Mouse (Mus musculus) frontal cortex, postnatal 25 days (tissue): ENCODE measurements around the gene Olfr676.
"Not testable (repeated sequence)": the region's sequence is repeated elsewhere in the genome, so short reads cannot be mapped to it uniquely, and the experiment has no call there.

Experiments used
- DNase-seq, 2 experiments: peaks; one replicate each; pipeline ENCODE4 v3.0.0; 2022; ENCODE audit warnings: low spot score in 2 of 2

The Olfr676 gene

DNA sequence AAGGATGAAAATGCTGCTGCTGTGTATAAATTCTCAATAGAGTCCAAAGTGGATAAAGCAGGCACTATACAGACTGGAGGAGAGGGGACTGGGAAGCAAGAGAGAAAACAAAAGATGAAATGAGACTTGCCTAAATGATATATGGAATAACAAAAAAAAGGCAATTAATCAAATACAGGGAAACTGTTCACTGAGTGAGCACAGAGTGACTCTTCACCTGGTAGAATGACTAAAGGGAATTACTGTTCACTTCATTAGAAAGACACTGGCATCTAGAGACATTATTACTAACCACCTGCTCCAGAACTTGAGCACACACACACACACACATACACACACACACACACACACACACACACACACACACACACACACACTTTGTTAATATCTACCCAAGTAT lies at the start of gene Olfr676:
Gene Olfr676 (plus strand): TSS at position 301 of the 400 bp plus-strand sequence.
- no peak for DNase-seq

DNA sequence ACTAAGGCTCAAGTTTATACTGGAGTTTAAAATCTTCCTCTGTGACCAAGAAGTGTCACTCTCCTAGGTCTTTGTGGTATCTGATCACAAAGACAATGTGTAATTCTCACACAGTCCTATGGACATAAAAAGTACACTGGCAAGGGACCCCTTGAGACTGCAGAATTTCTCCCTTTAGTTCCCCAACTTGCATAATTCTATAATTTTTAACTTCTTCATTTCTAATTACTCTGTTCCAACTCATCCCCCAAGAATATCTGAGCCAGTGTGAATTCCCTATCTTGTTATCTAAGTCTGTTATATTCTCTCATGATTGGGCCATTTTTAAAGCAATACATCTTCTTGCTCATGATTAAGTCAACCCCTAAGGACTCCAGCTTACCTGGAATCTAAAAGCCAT lies 30.6 kb upstream of the Olfr676 start, which contains the start of gene Olfr672:
Gene Olfr672 (minus strand): TSS at position 101 of the 400 bp plus-strand sequence.
- no peak for DNase-seq

DNA sequence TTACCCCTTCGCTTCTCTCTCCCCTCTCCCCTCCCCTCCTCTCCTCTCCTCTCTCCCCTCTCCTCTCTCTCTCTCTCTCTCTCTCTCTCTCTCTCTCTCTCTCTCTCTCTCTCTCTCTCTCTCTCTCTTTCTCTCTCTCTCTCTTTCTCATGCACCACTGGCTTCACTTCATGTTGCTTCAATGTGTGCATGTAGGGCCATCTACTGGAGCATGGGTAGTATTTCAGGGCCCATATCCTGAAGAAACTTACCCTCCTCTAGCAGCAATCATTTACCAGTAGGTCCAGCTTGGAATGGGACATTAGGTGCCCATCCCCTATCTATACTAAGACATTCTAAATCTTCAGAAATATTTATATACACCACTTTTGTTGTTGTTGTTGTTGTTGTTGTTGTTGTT lies 10.0 kb upstream of the Olfr676 start:
- DNase-seq, result no peak

DNA sequence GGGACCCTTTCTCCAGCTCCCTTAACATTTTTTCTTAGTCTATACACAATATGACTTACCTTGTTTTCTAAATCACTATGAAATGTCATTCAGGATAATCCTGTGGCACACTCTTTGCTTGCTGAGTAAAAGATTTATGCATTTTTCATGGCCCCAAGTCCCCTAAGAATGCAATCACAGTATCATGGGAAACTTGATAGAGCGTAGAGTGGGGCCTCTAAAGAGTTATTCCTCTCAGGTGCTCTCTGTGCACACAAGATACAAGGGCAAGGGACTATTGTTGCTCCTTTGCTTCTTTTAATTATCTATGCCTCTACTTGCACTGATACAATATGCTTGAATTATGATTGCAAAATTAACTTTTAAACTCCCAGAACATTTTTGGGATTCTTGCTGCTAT lies 4.1 kb upstream of the Olfr676 start, which contains the start of gene Olfr675:
Gene Olfr675 (minus strand): TSS at position 101 of the 400 bp plus-strand sequence.
- no peak for DNase-seq

DNA sequence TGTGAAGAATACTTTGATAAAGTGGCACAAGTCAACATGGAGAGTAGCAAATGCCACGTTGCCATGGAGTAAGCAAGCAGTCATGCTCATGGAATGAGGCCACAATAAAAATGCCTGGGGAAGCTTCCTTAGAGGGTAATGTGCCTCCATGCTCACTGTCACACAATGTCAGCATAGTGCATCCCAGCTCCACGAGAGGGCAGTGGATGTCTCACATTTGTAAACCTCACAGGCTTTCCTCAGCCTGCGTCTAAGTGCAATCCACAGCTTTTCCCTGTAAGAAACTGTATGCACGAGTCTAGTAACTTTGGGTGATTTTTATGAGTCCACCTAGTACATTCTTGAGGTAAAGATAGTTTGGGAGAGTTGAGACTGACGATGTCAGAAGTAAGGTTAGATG lies 1.3 kb downstream of the Olfr676 start:
- not testable (repeated sequence) for DNase-seq

DNA sequence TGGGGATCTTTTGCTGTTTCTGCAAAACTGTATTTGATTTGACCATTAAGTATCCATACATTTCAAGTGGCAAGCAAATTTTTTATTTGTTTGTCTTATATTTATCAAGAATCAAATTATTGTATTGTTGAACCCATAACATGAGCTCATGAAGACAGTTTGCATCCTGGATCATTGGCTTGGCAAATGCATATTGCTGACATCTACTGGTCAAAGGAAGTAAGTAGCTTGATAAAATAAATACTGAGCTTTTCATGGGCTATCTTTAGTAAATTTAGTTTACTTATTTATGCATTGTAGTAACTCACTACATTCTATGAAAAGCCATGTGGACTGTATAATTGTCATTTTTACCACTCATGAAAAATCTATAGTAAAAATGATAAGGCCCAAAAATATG lies 26.5 kb downstream of the Olfr676 start:
- DNase-seq, result no peak

DNA sequence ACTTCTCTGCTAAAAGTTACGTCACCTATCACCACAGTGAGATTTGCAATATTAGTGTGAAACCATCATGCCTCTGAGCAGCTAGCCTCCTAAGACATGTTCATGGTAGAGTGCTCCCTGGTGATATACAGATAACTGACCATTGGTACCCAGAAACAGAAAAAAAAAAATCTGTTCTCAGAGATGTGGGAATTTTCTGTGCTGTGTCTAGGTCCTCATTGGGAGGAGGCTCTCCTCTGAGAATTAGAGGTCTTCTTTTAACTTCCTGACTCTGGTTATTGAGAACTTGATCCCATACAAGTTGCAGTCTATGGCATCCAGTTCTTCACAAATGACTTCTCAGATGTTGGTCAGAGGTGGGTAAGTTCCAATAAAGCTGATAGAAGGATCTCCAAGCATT lies 31.7 kb downstream of the Olfr676 start, which contains the start of gene Olfr678:
Gene Olfr678 (plus strand): TSS at position 301 of the 400 bp plus-strand sequence.
- DNase-seq, result no peak

DNA sequence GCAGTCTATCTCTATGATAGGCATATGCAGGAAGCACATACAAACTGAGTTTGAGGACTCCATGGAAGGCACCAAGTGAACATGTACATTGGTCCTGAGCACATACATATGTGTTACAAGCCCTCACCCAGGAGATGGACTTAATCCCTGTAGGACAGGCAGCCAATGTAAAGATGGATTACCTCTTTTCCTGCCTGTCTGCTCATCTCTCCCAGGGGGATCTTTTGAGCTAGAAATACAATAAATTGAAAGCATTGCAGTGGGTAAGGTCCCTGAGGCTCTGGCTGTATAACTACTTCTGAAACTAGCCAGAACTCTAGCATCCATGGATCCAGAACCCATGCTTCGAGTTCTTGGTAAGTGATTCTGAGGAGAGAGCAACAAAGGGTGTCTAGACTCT lies 48.4 kb downstream of the Olfr676 start, which contains the start of gene Olfr679:
Gene Olfr679 (plus strand): TSS at position 301 of the 400 bp plus-strand sequence.
- no peak for DNase-seq
